Mouse (Mus musculus) stomach, embryonic 16.5 days (tissue): Measurements from ENCODE around the gene Rnf227. TPM values are rescaled to one million over a fixed set of nuclear protein-coding genes. Genes with fewer than 3 reads are reported as not detected.
A peak's percentile ranks its signal among the peaks of the same experiment; 100 is the strongest.

Source experiments
- ATAC-seq: fragments of 200-750 bp; cut with Nextera tagmentation; 2 replicates; pipeline ENCODE4 v1.8.0; 2017; ENCODE audit warnings: moderate number of reproducible peaks, moderate TSS enrichment; ENCODE audit not compliant: insufficient read depth, low FRiP score
- H3K27ac ChIP-seq: fragments of 300-500 bp; sonication (generic); 2 replicates; pipeline ENCODE4 v1.5.1; 2014; ENCODE audit warnings: low read length
- H3K27me3 ChIP-seq: fragments of 300-500 bp; sonication (generic); 2 replicates; pipeline ENCODE4 v1.6.1; 2014; ENCODE audit warnings: low read length, control low read depth, mixed read lengths; ENCODE audit not compliant: control insufficient read depth, insufficient read depth
- H3K36me3 ChIP-seq: fragments of 300-500 bp; sonication (generic); 2 replicates; pipeline ENCODE4 v1.6.1; 2014; ENCODE audit warnings: low read length; ENCODE audit not compliant: control insufficient read depth, insufficient read depth
- H3K4me1 ChIP-seq: fragments of 300-500 bp; sonication (generic); 2 replicates; pipeline ENCODE4 v1.6.1; 2014; ENCODE audit warnings: low read length, control low read depth, mixed read lengths; ENCODE audit not compliant: control insufficient read depth, insufficient read depth
- H3K4me2 ChIP-seq: fragments of 300-500 bp; sonication (generic); 2 replicates; pipeline ENCODE4 v1.6.1; 2014; ENCODE audit warnings: low read depth, low read length, mixed read lengths
- H3K4me3 ChIP-seq: fragments of 300-500 bp; sonication (generic); replicated peaks from 2 replicates; pipeline ENCODE4 v1.5.1; 2014; ENCODE audit warnings: mild to moderate bottlenecking, low read length
- H3K9ac ChIP-seq: fragments of 300-500 bp; sonication (generic); 2 replicates; pipeline ENCODE4 v1.6.1; 2014; ENCODE audit warnings: low read length
- H3K9me3 ChIP-seq: fragments of 300-500 bp; sonication (generic); replicated peaks from 2 replicates; pipeline ENCODE4 v1.6.1; 2016; ENCODE audit warnings: low read length, control low read depth; ENCODE audit not compliant: control insufficient read depth
- WGBS: fragments of 180-500 bp; shearing (Covaris S2); extraction: QIAGEN DNeasy Blood & Tissue Kit; methylation state at CpG from one replicate; pipeline ENCODE4 v1.1.7; 2014; 5-methylcytosine and 5-hydroxymethylcytosine counted together
- polyA plus RNA-seq: library from polyadenylated mRNA; unstranded; fragments of >200 nt; fragmentation: Nextera tagmentation; extraction: Ambion mirVana; gene quantifications from 2 replicates; pipeline ENCODE4 v1.2.1, GENCODE M21; 2015

Gene Rnf227
- 11.8 TPM in 2 replicates for polyA plus RNA-seq

- Histone ChIP-seq H3K4me1 (peaks cover 10% of the 10 kb centered on the region), H3K4me2 (peak within 1 kb of the TSS; percentile 97), H3K9me3 (no peaks in the 10 kb centered on the region), H3K27me3 (no peaks in the 10 kb centered on the region), H3K9ac (peak within 1 kb of the TSS; percentile 79), H3K27ac (peak within 1 kb of the TSS; percentile 63; the same call in 1 of the 2 replicates), H3K4me3 (peak within 1 kb of the TSS; percentile 65), H3K36me3 (no peaks in the 10 kb centered on the region; the same call in 1 of the 2 replicates)
- under 1% methylated on average over 99 of the region's 99 CpGs for WGBS
- peak; percentile 89 for ATAC-seq
Measured at GRCm38 (mm10) chr11:69340161-69341131, at the start of gene Rnf227. Gene Rnf227, plus strand, starts transcription at chr11:69340461.

DNA sequence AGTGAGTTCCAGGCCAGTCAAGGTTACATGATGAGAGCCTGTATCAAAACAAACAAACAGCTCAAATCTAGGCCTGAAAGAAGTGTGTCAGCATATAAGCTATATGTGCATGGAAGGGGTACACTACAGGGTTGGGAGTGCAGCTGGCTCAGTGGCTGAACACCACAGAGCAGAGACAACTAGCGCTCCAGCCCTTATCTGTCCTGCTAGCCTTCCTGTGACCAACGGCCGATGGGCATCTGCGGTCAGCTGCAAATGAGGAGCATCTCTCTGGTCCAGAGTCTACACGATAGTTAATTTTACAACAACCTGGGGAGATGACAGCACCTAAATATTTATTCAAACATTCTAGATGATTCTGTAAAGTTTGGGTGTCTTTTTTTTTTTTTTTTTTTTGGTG, 49.1 kb upstream of the Rnf227 start:
- Histone ChIP-seq H3K9me3 (no peaks in the 10 kb centered on the region), H3K36me3 (no peaks in the 10 kb centered on the region), H3K4me1 (no peaks in the 10 kb centered on the region), H3K9ac (no peak overlapping the region), H3K4me3 (no peak overlapping the region), H3K27me3 (no peaks in the 10 kb centered on the region), H3K27ac (no peak overlapping the region), H3K4me2 (no peak overlapping the region)
- no peak for ATAC-seq
- WGBS = 87% methylated on average over 5 of the region's 5 CpGs

- Histone ChIP-seq H3K27ac (no peak overlapping the region), H3K9me3 (no peaks in the 10 kb centered on the region), H3K4me3 (no peak overlapping the region), H3K4me2 (no peak overlapping the region), H3K9ac (no peak overlapping the region), H3K4me1 (no peaks in the 10 kb centered on the region), H3K27me3 (no peaks in the 10 kb centered on the region), H3K36me3 (0 out of 2 replicates have a peak, but pooled peaks cover 2% of the 10 kb centered on the region)
- ATAC-seq = no peak
- 83% methylated on average over 3 of the region's 3 CpGs for WGBS
Measured at GRCm38 (mm10) chr11:69295286-69295685, 45.0 kb upstream of the Rnf227 start.

DNA sequence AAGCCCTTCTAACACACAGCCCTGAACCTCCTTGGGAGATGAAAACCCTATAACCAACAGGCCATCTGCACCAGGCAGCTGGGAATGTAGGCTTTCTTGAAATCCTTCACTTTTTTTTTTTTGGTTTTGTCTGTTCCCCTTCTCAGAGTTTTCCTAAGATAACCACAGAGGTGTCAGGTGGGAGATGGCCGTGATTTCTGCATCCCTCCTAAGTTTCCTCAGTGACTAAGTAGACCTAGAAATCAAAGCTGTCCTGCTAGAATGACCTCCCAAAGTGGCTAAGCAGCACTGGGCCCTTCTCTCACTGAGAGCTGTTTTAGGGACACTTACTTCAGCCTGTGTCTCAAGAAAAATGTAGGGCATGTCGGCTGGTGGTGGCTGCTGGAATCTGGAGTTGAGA, 42.5 kb upstream of the Rnf227 start:
- 0 out of 2 replicates have a peak, but pooled peaks cover 2% of the 10 kb centered on the region for H3K36me3 ChIP-seq
- no peak for ATAC-seq
- no peaks in the 10 kb centered on the region for H3K9me3 ChIP-seq
- WGBS = 68% methylated on average over 2 of the region's 2 CpGs
- H3K4me2 ChIP-seq = no peak overlapping the region
- no peaks in the 10 kb centered on the region for H3K4me1 ChIP-seq
- H3K9ac ChIP-seq = no peak overlapping the region
- H3K27ac ChIP-seq = no peak overlapping the region
- no peaks in the 10 kb centered on the region for H3K27me3 ChIP-seq
- no peak overlapping the region for H3K4me3 ChIP-seq

DNA sequence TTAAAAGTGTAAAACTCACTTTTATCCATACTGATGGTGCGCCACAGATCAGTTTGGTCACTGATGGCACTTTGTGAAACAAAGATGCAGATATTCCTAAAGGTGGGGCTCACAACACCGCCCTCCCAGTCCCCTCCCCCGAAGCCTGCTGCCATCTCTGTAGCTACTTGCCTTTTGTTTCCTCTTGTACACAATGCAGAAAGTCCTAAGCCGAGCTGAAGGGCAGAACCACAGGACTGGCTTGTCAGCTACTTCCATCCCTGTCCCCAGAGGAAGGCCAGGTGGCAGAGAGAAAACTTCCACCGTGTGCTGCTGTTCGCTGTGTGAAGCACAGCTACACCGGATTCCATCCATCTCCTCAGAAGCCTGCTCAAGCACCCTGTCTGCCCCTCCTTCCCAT, 42.0 kb upstream of the Rnf227 start:
- Histone ChIP-seq H3K9me3 (no peaks in the 10 kb centered on the region), H3K4me3 (no peak overlapping the region), H3K4me1 (no peaks in the 10 kb centered on the region), H3K27ac (no peak overlapping the region), H3K4me2 (no peak overlapping the region), H3K36me3 (0 out of 2 replicates have a peak, but pooled peaks cover 2% of the 10 kb centered on the region), H3K27me3 (no peaks in the 10 kb centered on the region), H3K9ac (peak overlapping the region; percentile 13; the same call in 1 of the 2 replicates)
- WGBS = 70% methylated on average over 7 of the region's 7 CpGs
- no peak for ATAC-seq

- Histone ChIP-seq H3K9me3 (no peaks in the 10 kb centered on the region), H3K36me3 (0 out of 2 replicates have a peak, but pooled peaks cover 2% of the 10 kb centered on the region), H3K4me2 (no peak overlapping the region), H3K27me3 (no peaks in the 10 kb centered on the region), H3K9ac (no peak overlapping the region), H3K4me1 (no peaks in the 10 kb centered on the region), H3K4me3 (no peak overlapping the region), H3K27ac (no peak overlapping the region)
- ATAC-seq = no peak
- WGBS = 77% methylated on average over 7 of the region's 7 CpGs
Measured at GRCm38 (mm10) chr11:69302817-69303216, 37.4 kb upstream of the Rnf227 start.

- Histone ChIP-seq H3K4me1 (no peaks in the 10 kb centered on the region), H3K9ac (no peak overlapping the region), H3K27me3 (no peaks in the 10 kb centered on the region), H3K4me3 (no peak overlapping the region), H3K4me2 (no peak overlapping the region), H3K9me3 (no peaks in the 10 kb centered on the region), H3K36me3 (peaks cover 8% of the 10 kb centered on the region), H3K27ac (no peak overlapping the region)
- no peak for ATAC-seq
- 88% methylated on average over 9 of the region's 9 CpGs for WGBS
Measured at GRCm38 (mm10) chr11:69305291-69305690, 35.0 kb upstream of the Rnf227 start.

- Histone ChIP-seq H3K9ac (no peak overlapping the region), H3K4me3 (no peak overlapping the region), H3K4me1 (no peaks in the 10 kb centered on the region), H3K27me3 (no peaks in the 10 kb centered on the region), H3K4me2 (no peak overlapping the region), H3K27ac (no peak overlapping the region), H3K36me3 (peaks cover 14% of the 10 kb centered on the region), H3K9me3 (no peaks in the 10 kb centered on the region)
- ATAC-seq = no peak
- 92% methylated on average over 2 of the region's 2 CpGs for WGBS
Measured at GRCm38 (mm10) chr11:69306039-69306438, 34.2 kb upstream of the Rnf227 start.

DNA sequence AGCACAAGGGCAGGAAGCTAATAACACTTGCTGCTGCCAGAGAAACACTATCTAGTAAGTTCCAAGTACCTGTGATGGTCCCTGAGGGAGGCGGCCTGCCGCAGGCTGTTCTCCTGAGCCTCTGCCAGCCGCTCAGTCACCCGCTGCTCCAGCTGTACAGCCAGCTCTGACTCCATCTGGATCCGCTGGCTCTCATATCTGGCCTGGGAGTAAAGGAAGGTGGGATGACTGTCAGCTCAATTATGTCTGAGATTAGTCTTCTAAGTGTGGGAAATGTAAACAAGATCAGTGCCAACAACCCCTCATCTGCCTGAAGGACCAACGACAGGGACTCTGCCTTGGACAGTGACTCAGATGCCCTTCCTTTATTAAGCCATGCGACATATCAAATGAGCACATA, 29.0 kb upstream of the Rnf227 start:
- H3K4me3 ChIP-seq = no peak overlapping the region
- no peak overlapping the region for H3K9ac ChIP-seq
- WGBS = 81% methylated on average over 7 of the region's 7 CpGs
- H3K27ac ChIP-seq = no peak overlapping the region
- H3K36me3 ChIP-seq = peaks cover 14% of the 10 kb centered on the region
- H3K4me1 ChIP-seq = no peaks in the 10 kb centered on the region
- H3K4me2 ChIP-seq = no peak overlapping the region
- ATAC-seq = no peak
- H3K27me3 ChIP-seq = no peaks in the 10 kb centered on the region
- no peaks in the 10 kb centered on the region for H3K9me3 ChIP-seq
